Mouse (Mus musculus) testis, adult 2 months (tissue): Measurements from ENCODE around the gene Zfp839.

Experiments
- CTCF ChIP-seq: fragments of 200-500 bp; IDR thresholded peaks from 2 replicates; pipeline ENCODE4 v1.5.1; 2012; ENCODE audit warnings: low read depth, mild to moderate bottlenecking, inconsistent platforms, low read length, moderate library complexity; ENCODE audit not compliant: control insufficient read depth, insufficient read depth, insufficient replicate concordance
- POLR2A ChIP-seq: fragments of 200-500 bp; IDR thresholded peaks from 2 replicates; pipeline ENCODE4 v1.6.1; 2012; ENCODE audit warnings: low read depth, mild to moderate bottlenecking, inconsistent platforms, low read length, moderate library complexity; ENCODE audit not compliant: control insufficient read depth

DNA sequence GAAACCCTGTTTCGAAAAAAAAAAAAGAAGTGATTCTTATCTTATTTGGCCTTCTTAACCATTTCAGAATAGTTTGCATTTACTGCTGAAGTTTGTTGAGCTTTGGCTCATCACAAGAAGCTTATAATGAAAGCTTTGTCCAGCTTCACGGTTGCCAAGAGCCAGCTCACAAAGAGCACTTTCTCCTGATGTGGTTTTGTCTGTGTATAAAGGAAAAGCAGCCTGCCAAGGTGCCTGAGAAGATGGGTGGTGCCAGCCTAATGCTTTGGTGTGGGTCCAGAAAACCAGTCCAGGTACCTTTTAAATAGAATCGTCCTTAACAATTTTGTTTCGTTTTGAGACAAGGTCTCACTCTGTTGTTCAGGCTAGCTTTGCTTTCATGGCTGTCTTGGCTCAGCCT lies 52.1 kb downstream of the Zfp839 start:
- no peak for TF ChIP-seq CTCF
- no peak for TF ChIP-seq POLR2A
